Mouse (Mus musculus) ES-Bruce4 (cell line): ENCODE data around the gene Dennd4c.

ENCODE experiments used
- CTCF ChIP-seq: IDR thresholded peaks from one replicate; pipeline ENCODE4 v1.8.1; 2011; ENCODE audit warnings: low read depth, low read length
- POLR2A ChIP-seq: IDR thresholded peaks from one replicate; pipeline ENCODE4 v1.8.1; 2011; ENCODE audit warnings: low read length; ENCODE audit not compliant: insufficient read depth

GRCm38 (mm10) chr4:86764307-86764706 lies 16.0 kb downstream of the Dennd4c start:
- TF ChIP-seq CTCF (no peak), POLR2A (no peak)
